Mouse (Mus musculus) layer of hippocampus, adult 8-10 months (tissue): Measurements from ENCODE around the gene Eif2s2. TPM values are rescaled to one million over a fixed set of nuclear protein-coding genes. Genes with fewer than 3 reads are reported as not detected.
"Not testable (repeated sequence)": the region's sequence is repeated elsewhere in the genome, so short reads cannot be mapped to it uniquely, and the experiment has no call there.

ENCODE experiments used
- DNase-seq, 2 experiments: peaks; one replicate each; pipeline ENCODE4 v3.0.0; 2022; ENCODE audit warnings: low spot score in 2 of 2
- total RNA-seq, 4 experiments: library from RNA; stranded (reverse); gene quantifications; 2 replicates each; pipeline ENCODE4 v1.2.4; 2022

The Eif2s2 gene
- 10 to 100 TPM; 52.0 to 55.8 (median 52.8) TPM for total RNA-seq

DNA sequence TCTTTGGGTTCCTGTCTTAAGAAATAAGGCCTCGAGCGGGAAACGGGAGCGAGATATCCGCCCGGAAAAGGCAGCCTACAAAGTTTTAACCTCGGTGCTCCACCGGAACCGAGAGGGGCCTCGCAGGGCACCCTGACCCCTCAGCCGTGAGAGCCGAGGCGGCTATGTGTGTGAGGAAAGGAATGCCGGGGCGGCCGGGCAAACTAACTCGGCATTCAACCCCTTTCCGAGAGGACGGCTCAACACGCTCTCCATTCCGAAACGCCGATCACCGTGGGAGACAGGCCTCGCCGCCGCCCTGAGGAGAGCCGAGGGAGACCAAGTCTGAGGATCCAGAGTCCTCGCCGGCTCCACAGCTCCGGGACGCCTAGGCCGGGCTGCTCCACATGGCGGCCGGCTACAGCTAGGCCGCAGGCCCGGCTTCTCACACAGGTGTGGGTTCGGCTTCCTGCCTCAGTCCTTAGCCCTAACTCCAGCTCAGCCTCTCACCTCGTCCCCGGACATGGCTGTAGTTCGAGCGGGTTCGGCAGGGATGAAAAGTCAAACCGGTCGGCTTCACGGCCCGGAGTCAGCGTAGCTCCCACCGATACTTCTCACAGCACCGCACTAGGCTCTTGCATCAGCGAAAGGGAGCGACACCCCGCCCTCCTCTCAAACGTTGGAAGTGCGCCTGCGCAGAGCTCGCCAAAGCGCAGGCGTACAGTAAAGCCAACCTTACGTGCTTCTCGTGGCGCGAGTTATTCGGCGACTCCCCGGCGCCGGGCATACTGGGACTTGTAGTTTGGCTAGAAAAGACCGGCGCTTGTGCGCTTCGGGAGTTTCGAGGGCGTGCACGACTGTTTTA, at the start of gene Eif2s2:
Gene Eif2s2 (minus strand): TSS at position 735 of the 844 bp plus-strand sequence.
- peak; percentile 96 for DNase-seq

- no peak for DNase-seq
Observed at GRCm38 (mm10) chr2:154941952-154942351, 49.2 kb upstream of the Eif2s2 start.

- DNase-seq = no peak
Observed at GRCm38 (mm10) chr2:154937547-154938390, 45.0 kb upstream of the Eif2s2 start.

DNA sequence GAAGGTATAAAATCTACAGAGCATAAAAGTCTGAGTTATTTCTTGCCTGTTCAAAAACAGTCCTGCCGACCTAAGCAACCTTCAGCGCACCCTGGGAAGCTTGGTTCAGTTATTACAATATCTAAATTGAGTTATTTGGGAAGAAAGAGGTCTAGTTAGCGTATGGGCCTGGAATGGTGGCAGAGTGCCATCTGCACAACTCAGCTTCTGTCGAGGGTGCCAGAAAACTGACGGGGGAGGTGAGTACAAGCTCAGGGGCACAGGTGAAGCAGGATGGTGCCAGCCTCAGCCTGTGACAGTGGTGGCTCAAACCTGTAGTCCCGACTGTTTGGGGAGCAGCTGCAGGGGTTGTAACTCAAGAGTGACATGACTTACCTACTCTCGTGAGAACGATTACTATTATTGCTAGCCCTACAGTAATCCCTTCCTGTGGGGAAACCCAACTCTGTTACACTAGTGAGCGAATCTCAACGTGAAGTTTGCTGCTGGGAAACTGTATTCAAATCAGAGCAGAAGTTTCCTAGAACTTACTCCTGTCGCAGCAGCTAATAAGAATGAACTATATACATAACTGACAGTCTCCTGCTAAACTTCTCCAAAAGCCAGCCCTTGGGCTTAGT, 43.9 kb upstream of the Eif2s2 start:
- DNase-seq = no peak

DNA sequence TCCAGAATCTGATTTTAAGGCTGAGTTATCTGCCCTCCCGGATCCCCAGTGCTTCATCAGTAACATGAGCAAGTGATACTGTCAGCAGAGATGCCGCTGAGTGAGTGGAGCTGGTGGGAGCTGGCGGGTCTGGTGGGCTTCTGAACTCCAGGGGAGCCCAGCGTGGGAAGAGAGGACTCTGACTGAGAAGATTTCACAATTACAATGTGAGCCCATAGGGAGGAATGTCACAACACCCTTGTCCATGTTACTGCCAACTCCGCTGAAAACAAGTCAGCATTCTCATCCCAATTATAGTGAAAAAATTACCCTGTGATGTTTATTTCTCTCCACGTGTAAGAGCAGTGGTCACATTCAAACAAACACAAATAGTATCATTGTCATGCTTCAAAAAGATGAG, 43.4 kb upstream of the Eif2s2 start:
- DNase-seq = no peak

GRCm38 (mm10) chr2:154933884-154934283, 41.1 kb upstream of the Eif2s2 start:
- DNase-seq = no peak

DNA sequence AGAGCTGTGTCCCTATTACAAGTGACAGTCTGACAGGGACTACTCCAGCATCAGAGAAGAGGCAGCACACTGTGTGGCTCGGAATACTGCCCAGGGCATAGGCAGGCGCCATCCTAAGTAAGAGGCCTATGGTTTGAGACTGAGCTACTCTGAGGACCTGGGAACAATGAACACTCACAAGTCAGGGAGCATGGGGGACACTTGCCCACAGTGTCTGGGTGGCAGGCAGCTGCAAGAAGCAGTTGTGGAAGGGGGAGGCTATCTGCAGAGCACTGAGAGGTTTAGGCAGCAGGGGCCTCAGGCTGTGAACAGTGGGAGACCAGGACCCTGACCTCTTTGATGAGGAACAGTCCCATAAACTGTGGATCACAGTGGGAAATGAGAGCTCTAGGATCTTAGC, 35.6 kb upstream of the Eif2s2 start:
- DNase-seq = no peak

- no peak for DNase-seq
Observed at GRCm38 (mm10) chr2:154926843-154927242, 34.1 kb upstream of the Eif2s2 start.

GRCm38 (mm10) chr2:154925411-154926031, 32.8 kb upstream of the Eif2s2 start:
- no peak for DNase-seq

DNA sequence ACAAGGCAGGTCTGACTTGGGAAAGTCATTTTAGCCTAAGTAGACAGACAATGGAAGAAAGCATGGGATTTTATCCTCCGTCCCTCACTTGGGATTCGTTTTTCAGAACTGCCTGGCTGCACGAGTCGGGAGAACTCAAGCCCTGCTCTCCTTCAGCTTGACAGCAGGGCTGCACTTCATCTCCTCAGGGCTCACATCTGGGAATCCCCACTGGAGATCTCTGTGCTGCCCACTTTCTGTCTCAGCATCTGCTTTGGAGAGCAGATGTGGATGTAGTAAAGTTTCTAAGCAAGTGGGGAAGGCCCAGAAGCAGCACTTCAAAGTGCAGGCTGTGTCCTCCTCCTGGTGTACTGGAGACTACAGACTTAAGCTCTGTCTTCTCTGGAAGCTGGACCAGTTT, 29.4 kb upstream of the Eif2s2 start:
- not testable (repeated sequence) for DNase-seq

DNA sequence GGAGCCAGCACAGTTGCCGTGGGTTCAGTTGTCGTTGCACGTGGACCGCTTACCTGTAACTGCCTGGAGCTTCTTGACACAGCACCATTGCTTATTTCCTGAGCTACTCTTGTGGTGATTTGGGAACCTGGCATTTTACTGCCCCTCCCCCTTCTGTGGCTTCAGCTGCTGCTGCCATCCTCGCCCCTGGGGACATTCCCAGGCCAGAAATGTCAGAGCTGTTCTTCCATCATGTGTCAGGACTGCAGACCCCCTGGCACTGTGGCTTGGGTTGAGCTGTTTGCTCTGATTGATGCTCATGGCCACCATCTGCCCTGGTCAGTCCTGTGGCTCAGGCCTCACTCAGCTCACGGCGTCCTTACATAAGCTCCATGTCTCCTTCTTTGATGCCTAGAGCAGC, 28.2 kb upstream of the Eif2s2 start:
- no peak for DNase-seq

- no peak for DNase-seq
Observed at GRCm38 (mm10) chr2:154917866-154918641, 25.3 kb upstream of the Eif2s2 start.

- no peak for DNase-seq
Observed at GRCm38 (mm10) chr2:154916547-154916946, 23.8 kb upstream of the Eif2s2 start.

DNA sequence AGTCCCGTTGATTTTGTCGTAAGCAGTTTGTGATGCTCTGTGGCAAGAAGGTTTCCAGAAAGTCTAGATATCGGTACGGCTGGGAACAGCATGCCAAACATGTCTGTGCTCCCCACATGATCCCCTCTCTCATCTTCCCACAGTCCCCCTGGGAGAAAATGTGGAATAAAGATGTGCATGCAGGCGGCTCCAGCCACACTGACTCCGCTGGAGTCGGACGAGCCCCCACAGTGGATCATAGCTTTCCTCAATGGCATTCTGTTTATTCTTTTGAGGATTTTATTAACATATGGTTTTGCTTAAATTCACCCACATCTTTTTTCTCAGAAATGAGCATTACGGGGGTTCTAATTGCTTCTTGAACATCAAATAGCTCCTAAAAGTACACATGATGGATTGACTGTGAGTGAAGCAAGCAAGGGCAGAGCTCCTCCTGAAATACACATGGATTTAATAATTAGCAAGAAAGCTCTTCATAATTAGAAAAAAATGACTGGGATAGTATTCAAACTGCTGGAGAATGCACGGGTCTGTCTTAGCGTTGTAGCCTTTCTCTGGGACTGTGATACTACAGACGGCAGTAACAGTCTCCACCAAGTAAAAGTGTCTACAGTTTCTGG, 23.3 kb upstream of the Eif2s2 start:
- DNase-seq = no peak

GRCm38 (mm10) chr2:154909789-154910188, 17.1 kb upstream of the Eif2s2 start:
- no peak for DNase-seq

GRCm38 (mm10) chr2:154908223-154908622, 15.5 kb upstream of the Eif2s2 start:
- DNase-seq = not testable (repeated sequence)

GRCm38 (mm10) chr2:154905796-154906195, 13.1 kb upstream of the Eif2s2 start:
- no peak for DNase-seq

- DNase-seq = no peak
Observed at GRCm38 (mm10) chr2:154902111-154902510, 9.4 kb upstream of the Eif2s2 start.

DNA sequence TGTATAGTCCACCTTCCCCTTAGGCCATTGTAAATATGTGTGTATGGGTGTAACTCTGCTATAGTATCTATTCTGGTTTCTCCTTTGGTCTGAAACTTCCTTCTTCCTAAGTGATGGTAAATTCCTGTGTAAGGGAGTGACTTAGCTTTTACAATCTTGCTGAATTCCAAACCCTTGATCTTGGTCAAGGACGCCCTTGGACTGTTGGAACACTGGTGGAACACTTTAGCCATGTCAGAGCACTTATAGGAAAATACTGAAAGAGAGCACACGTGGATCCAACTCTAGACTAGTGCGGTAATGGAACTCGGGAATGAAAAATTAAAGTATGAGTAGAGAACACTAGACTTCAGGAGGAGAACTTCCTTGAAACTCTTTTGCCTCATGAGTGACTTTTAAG, 6.7 kb upstream of the Eif2s2 start:
- DNase-seq = not testable (repeated sequence)

- not testable (repeated sequence) for DNase-seq
Observed at GRCm38 (mm10) chr2:154899004-154899403, 6.3 kb upstream of the Eif2s2 start.
